Mouse (Mus musculus) ovary, postnatal 14 days (tissue): Measurements from ENCODE around the gene Ess2.

Source experiments
- DNase-seq: peaks from one replicate; pipeline ENCODE4 v3.0.0; 2022; ENCODE audit warnings: low spot score

Ess2 gene

GRCm38 (mm10) chr16:17921325-17922162, 10.4 kb upstream of the Ess2 start:
- peak; percentile 93 for DNase-seq

DNA sequence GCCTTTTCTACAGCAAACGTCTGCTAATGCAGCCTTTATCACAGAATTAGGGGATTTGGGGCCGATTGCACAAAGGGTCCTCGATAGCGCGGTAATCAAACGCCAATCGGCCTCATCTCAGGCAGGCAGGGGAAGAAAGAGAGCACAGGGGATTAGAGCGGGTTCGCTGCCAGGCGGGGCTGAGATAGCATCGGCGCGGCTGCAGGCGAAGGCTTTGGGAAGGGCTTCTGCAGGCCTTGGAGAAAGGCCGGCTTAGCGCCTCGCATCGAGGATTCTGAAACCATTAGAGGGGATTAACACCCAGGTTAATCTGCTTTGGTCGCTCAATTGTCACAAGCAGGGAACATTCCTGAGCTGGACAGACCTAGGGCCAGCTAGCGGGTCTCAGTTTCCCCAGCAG, 9.4 kb upstream of the Ess2 start:
- DNase-seq, result no peak

- no peak for DNase-seq
Observed at GRCm38 (mm10) chr16:17914307-17915249, 3.4 kb upstream of the Ess2 start, which contains the start of gene Gsc2. Gsc2 (minus strand) TSS chr16:17915059.

DNA sequence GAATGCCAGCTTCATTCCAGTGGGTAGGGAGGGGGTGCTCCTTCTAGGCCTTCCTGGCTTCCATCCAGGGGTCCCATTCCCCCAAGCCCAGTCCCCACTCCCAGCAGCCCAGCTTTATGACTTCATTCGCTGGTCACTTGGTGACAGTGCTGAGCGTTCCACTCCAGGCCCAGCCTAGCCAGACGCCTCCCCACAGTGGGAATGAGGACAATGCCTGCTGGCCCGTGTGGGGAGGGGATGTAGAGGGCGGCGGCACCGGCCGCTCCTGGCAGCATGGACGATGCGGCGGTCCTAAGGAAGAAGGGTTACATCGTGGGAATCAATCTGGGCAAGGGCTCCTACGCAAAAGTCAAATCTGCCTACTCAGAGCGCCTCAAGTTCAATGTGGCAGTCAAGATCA, 12.7 kb downstream of the Ess2 start, which contains the start of the genes Dgcr2 and Tssk2:
Dgcr2 (minus strand) TSS at position 101 of the 400 bp plus-strand sequence.
Tssk2 (plus strand) TSS at position 176 of the 400 bp plus-strand sequence.
- no peak for DNase-seq

DNA sequence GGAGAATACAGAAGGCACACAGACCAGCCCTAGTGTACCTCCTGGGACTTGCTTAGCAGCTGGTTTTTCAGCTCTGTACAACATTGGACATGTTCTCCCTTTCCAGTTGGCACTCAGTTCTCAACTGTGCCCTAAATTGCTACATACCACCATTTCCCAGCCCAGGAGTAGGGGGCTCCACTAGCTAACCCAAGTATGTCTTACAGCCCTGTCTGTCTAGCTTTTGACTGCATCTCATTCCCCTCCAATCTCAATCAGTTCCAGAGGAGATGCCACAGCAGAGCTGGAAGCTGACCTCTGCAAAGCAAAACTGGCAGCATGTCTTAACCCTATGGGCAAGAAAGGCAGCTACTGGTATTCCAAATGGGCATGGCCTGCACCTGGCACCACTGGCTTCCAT, 15.1 kb downstream of the Ess2 start:
- DNase-seq, result no peak

DNA sequence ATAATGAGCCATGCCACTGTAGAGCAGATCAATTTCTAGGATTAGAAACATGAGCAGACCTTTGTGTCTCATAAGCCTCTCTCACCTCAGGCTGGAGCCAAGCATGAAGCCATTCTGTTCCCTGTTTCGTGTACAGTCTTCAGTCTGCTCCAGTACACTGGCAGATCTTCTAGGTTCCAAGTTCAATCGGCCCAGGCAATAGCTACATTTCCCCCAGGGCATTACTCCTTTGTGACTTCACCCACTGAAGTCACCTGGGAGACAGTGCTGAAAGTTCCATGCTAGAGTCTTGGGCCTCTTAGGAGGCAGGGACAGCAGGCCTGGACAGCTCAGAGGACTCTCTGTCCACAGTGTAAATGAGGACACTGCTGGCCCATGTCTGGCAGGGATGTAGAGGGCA, 17.2 kb downstream of the Ess2 start, which contains the start of gene Tssk1:
Tssk1 (plus strand) TSS at position 301 of the 400 bp plus-strand sequence.
- no peak for DNase-seq

GRCm38 (mm10) chr16:17892606-17893005, 18.5 kb downstream of the Ess2 start:
- DNase-seq, result peak; percentile 46

DNA sequence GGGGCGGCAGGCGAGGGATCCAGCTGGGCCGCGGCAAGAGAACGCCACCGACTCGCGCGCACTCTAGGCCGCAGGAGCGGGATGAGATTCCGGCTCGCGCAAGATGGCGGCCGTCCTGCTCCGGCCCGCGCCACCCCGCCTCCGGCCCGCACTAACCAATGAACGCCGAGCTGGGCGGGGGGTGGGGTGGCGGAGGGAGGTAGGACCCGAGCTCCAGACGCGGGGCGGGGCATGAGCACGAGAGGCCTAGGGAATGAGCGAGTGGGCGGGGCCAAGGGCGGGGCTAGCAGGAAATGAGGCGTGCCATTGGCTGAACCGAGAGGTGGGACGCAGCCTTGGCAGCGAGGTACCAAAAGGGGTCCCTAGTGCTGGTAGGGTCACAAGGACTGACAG, 19.6 kb downstream of the Ess2 start, which contains the start of gene Gm20518:
Gm20518 (minus strand) TSS at position 105 of the 393 bp plus-strand sequence.
- DNase-seq, result peak; percentile 98

- peak; percentile 70 for DNase-seq
Observed at GRCm38 (mm10) chr16:17890917-17891566, 20.1 kb downstream of the Ess2 start.

DNA sequence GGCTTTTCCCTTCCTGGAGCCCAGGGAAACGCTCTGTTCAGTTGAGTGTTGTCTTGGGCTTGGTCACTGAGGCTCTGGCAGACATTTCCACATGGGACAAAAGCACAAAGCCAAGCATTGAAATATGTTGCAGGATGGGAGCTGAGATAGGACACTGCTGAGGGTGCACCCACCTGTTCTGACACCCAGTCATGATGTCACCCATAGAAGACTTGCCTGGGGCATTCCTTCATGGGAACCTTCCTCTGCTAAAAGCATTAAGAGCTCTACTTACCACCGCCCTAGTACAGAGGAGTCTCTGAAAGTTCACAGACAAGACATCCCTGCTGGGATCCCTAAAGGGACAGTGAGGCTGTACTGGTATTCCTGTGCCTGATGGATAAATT, 20.8 kb downstream of the Ess2 start:
- DNase-seq, result no peak

DNA sequence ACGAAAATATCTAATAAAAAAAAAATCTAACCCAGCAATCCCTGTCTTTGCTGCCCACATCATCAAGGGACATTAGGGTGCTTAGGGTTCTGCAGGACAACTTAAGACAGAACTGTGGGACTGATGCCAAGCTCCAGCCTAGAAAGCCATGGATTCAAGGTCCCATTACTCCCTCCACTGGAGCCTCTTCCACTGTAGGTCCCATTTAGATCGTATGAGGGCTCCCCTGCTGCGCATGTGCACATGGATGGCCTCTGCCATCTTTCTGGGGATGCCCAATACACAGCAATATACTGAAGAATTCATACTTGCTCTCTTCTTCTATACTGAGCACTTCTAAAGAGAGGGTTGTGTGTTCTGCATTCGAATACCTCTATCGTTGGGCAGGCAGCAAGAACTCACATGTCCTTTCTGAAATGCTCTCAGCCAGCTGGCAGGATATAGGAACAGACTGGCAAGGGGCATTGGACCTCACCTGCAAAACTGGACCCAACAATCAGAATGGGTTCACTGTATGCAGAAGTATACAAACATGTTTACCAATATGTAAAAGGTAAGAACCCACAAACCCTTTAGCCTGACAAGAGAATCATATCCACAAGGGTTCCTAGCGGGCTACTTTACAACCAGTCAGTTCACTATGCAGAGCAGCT, 21.3 kb downstream of the Ess2 start:
- no peak for DNase-seq

DNA sequence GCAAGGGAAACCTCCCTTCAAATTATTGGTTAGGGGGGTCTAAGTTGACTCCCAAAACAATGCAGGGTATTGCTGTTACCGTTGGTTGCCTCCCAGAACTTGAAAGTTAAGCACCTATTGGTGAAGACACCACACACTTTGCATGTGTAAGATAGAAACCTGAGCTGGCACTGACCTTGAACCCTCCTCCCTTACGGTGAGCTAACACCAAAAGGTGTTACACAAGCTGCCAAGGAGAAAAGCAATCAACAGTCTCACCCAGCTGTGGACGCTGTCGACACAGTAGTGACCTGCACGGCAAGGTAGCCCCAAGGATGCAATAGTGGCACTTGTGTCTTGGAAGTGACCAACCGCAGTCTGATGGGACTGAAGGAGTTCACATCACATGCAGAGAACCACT, 27.0 kb downstream of the Ess2 start:
- DNase-seq, result no peak

- DNase-seq, result no peak
Observed at GRCm38 (mm10) chr16:17882196-17882595, 29.0 kb downstream of the Ess2 start.

GRCm38 (mm10) chr16:17879571-17879970, 31.6 kb downstream of the Ess2 start:
- no peak for DNase-seq

GRCm38 (mm10) chr16:17876096-17876495, 35.1 kb downstream of the Ess2 start:
- DNase-seq, result no peak

GRCm38 (mm10) chr16:17875174-17875573, 36.0 kb downstream of the Ess2 start:
- no peak for DNase-seq

- DNase-seq, result no peak
Observed at GRCm38 (mm10) chr16:17872995-17873394, 38.2 kb downstream of the Ess2 start.

DNA sequence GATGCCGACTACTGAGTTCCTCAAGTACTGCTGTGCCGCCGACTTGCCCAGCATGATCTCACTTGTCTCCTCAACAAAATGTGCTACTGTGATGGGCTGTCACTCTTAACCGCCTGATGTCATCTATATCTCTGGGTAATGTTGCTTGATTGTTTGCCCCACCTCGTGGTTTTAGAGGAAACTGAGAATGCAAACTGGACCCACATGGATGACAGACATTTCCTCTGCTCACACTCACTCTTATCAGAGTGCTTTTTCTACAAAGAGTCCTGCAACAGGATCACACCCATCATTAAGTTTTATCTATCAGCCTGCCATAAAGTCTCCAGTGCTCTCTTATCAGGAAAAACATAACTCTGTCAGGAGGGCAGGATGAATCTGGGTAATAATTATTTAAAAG, 39.9 kb downstream of the Ess2 start:
- DNase-seq, result no peak

DNA sequence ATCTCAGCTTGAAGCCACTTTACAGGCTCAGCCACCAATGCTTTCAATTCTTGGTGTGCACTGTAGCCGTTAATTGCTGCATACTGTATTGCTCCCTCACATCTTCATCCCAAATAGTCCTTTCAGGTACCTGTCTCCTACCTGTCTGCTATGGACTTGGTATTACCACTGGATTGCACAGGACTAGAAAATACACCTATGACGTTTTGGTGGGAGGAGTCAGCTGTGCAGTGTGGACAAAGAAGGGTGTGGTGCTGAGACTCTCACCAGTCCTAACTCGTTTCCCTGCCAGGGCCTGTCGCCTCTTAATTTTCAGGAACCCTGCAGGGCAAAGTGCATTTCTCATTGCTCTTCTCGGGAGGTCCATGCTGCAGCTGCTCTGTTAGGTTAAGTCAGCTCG, 45.4 kb downstream of the Ess2 start:
- no peak for DNase-seq

- no peak for DNase-seq
Observed at GRCm38 (mm10) chr16:17865293-17865692, 45.9 kb downstream of the Ess2 start.

DNA sequence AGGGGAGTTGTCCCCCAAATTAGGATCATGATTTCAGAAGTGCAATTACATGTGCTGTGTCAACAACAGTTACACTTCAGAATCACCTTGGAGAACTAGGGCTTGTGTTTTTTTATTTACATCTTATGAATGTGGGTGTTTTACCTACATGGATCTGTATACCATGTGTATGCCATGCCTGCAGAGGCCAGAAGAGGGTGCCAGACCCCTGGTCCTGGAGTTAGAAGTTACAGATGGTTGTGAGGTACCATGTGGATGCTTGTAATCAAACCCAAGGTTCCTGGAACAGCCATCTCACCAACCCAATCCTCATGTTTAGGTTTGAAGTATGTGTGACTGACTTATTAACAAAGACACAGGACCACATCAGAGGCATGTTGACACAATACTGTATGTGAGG, 52.6 kb downstream of the Ess2 start:
- no peak for DNase-seq
